Comparison of ENCODE assay signal across 10 mouse cellular contexts in the genomic region with DNA sequence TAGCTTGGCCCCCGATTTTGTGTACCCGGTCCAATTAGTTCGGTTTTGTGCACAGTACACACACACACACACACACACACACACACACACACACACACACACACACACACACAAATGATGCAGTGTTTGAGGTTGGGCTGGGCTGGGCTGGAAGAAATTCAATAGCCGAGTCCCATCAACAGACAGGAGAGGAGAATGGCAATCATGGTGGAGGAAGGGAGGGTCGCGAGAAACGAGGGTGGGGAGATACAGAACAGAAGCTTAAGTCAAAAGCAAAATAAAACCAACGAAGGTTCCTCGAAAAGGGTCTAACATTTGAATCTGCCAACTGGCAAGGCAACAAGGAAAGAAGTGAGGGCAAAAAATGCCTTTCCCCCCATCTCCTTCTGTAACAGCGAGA. TPM values are rescaled to one million over a fixed set of nuclear protein-coding genes. Genes with fewer than 3 reads are reported as not detected.
A peak's percentile ranks its signal among the peaks of the same experiment; 100 is the strongest.
DNase-seq lines count a peak whose midpoint lies in the region; ATAC-seq lines count a peak whose summit lies in the region.
"Had no signal": no experiment of that assay in that cellular context is flagged by ENCODE, and none has a peak within 500 bp of the region (broad histone marks: within the 10 kb centered on the region; RNA-seq: fewer than 3 reads in every experiment).

No protein-coding gene starts in this region.

- peaks cover 15% of the 10 kb centered on the region for H3K27me3 ChIP-seq in heart, embryonic 13.5 days (replicated peaks)
- H3K27me3 ChIP-seq in hindbrain, embryonic 10.5 days (ENCODE audit: insufficient read depth, poor library complexity, severe bottlenecking): no peaks in the 10 kb centered on the region
- H3K27me3 ChIP-seq in midbrain, embryonic 14.5 days (ENCODE audit: control insufficient read depth, insufficient read depth, low read length): no peaks in the 10 kb centered on the region

- DNase-seq in heart, adult 8-10 months (ENCODE audit: low spot score): no peak
- DNase-seq in cerebellum, adult 9-10 months: peak; percentile 54
- no peak for DNase-seq in hindbrain, embryonic 10.5 days (ENCODE audit: low spot score)
- peak; percentile 51 for DNase-seq in midbrain, embryonic 14.5 days
- no peak for DNase-seq in gastrocnemius, postnatal 14 days
- DNase-seq in thymus, postnatal 25 days: no peak
- no peak for DNase-seq in thymus, postnatal 10 days (ENCODE audit: low spot score in 2 of 2)

- WGBS in heart, embryonic 13.5 days: 32% methylated on average over 10 of the region's 10 CpGs
- 32% methylated on average over 10 of the region's 10 CpGs for WGBS in hindbrain, embryonic 10.5 days
- WGBS in midbrain, embryonic 14.5 days: 21% methylated on average over 10 of the region's 10 CpGs

- no peak for ATAC-seq in heart, embryonic 13.5 days (ENCODE audit: extremely low read depth, insufficient number of reproducible peaks, low FRiP score, low TSS enrichment)
- ATAC-seq in midbrain, embryonic 14.5 days (ENCODE audit: low FRiP score, low TSS enrichment): no peak

- H3K4me1 ChIP-seq in heart, embryonic 13.5 days: no peaks in the 10 kb centered on the region
- H3K4me1 ChIP-seq in hindbrain, embryonic 10.5 days (replicated peaks): no peaks in the 10 kb centered on the region; the same call in 1 of the 2 replicates
- no peaks in the 10 kb centered on the region for H3K4me1 ChIP-seq in midbrain, embryonic 14.5 days (ENCODE audit: control insufficient read depth, insufficient read depth, low read length)
- H3K4me1 ChIP-seq: liver, embryonic 15.5 days had no signal

- intact Hi-C loops in gastrocnemius, postnatal 14 days (cut with DNase I; ENCODE audit: low total_unique reads): no loop called here

- H3K4me2 ChIP-seq in heart, embryonic 13.5 days: peak overlapping the region; percentile 98
- peak overlapping the region; percentile 70 for H3K4me2 ChIP-seq in midbrain, embryonic 14.5 days (ENCODE audit: low read length)
- H3K4me2 ChIP-seq: liver, embryonic 15.5 days had no signal

- H3K4me3 ChIP-seq in heart, embryonic 13.5 days: no peak overlapping the region
- peak overlapping the region; percentile 66 for H3K4me3 ChIP-seq in hindbrain, embryonic 10.5 days
- H3K4me3 ChIP-seq in midbrain, embryonic 14.5 days (replicated peaks; ENCODE audit: low read depth, low read length): peak overlapping the region; percentile 58
- H3K4me3 ChIP-seq: liver, embryonic 15.5 days had no signal

- no peak overlapping the region for H3K9ac ChIP-seq in heart, embryonic 13.5 days
- H3K9ac ChIP-seq in midbrain, embryonic 14.5 days (replicated peaks; ENCODE audit: low read length): peak overlapping the region; percentile 85
- H3K9ac ChIP-seq: liver, embryonic 15.5 days had no signal

- no peaks in the 10 kb centered on the region for H3K36me3 ChIP-seq in heart, embryonic 13.5 days
- no peaks in the 10 kb centered on the region for H3K36me3 ChIP-seq in hindbrain, embryonic 10.5 days
- H3K36me3 ChIP-seq in midbrain, embryonic 14.5 days (ENCODE audit: control insufficient read depth, insufficient read depth, low read length): no peaks in the 10 kb centered on the region
- H3K36me3 ChIP-seq: liver, embryonic 15.5 days had no signal

- no peaks in the 10 kb centered on the region for H3K9me3 ChIP-seq in heart, embryonic 13.5 days
- no peaks in the 10 kb centered on the region for H3K9me3 ChIP-seq in hindbrain, embryonic 10.5 days
- no peaks in the 10 kb centered on the region for H3K9me3 ChIP-seq in midbrain, embryonic 14.5 days (ENCODE audit: control insufficient read depth, low read length)
- H3K9me3 ChIP-seq: liver, embryonic 15.5 days had no signal

- no peak overlapping the region for H3K27ac ChIP-seq in heart, embryonic 13.5 days (replicated peaks)
- peak overlapping the region; percentile 86; the same call in 1 of the 2 replicates for H3K27ac ChIP-seq in hindbrain, embryonic 10.5 days
- H3K27ac ChIP-seq in midbrain, embryonic 14.5 days (replicated peaks; ENCODE audit: low read depth, low read length): peak overlapping the region; percentile 92
- H3K27ac ChIP-seq: liver, embryonic 15.5 days had no signal

RNA-seq across cellular contexts. Expression of gene Gria4, which starts 1.6 kb away (rescaled TPM):
- polyA plus RNA-seq in heart, embryonic 13.5 days (2015; fragmentation: Nextera tagmentation; extraction: Ambion mirVana): 0.37 and 0.47 TPM in 2 replicates
- total RNA-seq in heart, adult 8-10 months (2022): under 1 TPM in 1 of 4 experiments, not detected in 3; 0.06 TPM
- polyA plus RNA-seq in hindbrain, embryonic 10.5 days (2016; fragmentation: Nextera tagmentation; extraction: Ambion mirVana): 6.2 and 8.0 TPM in 2 replicates
- polyA plus RNA-seq in midbrain, embryonic 14.5 days (2014; fragmentation: Nextera tagmentation; extraction: Ambion mirVana): 35.2 and 42.1 TPM in 2 replicates
- under 1 TPM; 0.09 to 0.21 TPM for total RNA-seq in gastrocnemius, postnatal 14 days (2021)
- polyA plus RNA-seq: C2C12 had no signal

Comparison
In these comparisons a context has a peak if more than half of its experiments do, and no peak if none do; other contexts are left out.
1. DNase-seq: peak in cerebellum, adult 9-10 months (single experiment) and midbrain, embryonic 14.5 days (single experiment); none in heart, adult 8-10 months (single experiment), hindbrain, embryonic 10.5 days (single experiment), gastrocnemius, postnatal 14 days (single experiment), thymus, postnatal 25 days (single experiment) and thymus, postnatal 10 days (0 of 2).